Mouse (Mus musculus) G1E (cell line): Measurements from ENCODE around the gene Sgsm2.

Experiments
- CTCF ChIP-seq: IDR thresholded peaks from 2 replicates; pipeline ENCODE4 v1.5.1; 2012; ENCODE audit warnings: low read depth, low read length, inconsistent platforms, mixed read lengths
- GATA1 ChIP-seq: IDR thresholded peaks from 2 replicates; pipeline ENCODE4 v1.6.1; 2012; ENCODE audit warnings: borderline replicate concordance, low read length, inconsistent platforms, mixed read lengths
- POLR2AphosphoS5 ChIP-seq: IDR thresholded peaks from 2 replicates; pipeline ENCODE4 v1.6.1; 2012; ENCODE audit warnings: low read depth, low read length, inconsistent platforms; ENCODE audit not compliant: insufficient replicate concordance
- TAL1 ChIP-seq: conservative IDR thresholded peaks from 2 replicates; pipeline ENCODE4 v1.6.1; 2012; ENCODE audit warnings: low read depth, low read length, inconsistent platforms, mixed read lengths

- TF ChIP-seq CTCF = no peak
- no peak for TF ChIP-seq POLR2AphosphoS5
- TF ChIP-seq GATA1 = no peak
- TF ChIP-seq TAL1 = no peak
These were observed 61.2 kb downstream of the Sgsm2 start for GRCm38 (mm10) chr11:74835593-74836224.
